Mouse (Mus musculus) hindbrain, postnatal 0 days (tissue): Measurements from ENCODE around the gene Grap2. TPM values are rescaled to one million over a fixed set of nuclear protein-coding genes. Genes with fewer than 3 reads are reported as not detected.

Source experiments
- ATAC-seq: fragments of 200-750 bp; cut with Nextera tagmentation; 2 replicates; pipeline ENCODE4 v1.8.0; 2017; ENCODE audit warnings: mild to moderate bottlenecking, moderate TSS enrichment, moderate library complexity
- DNase-seq: peaks from one replicate; pipeline ENCODE4 v3.0.0-alpha.2; 2015; ENCODE audit warnings: low spot score
- H3K27ac ChIP-seq: fragments of 300-500 bp; sonication (generic); 2 replicates; pipeline ENCODE4 v1.5.1; 2014; ENCODE audit warnings: mild to moderate bottlenecking
- H3K27me3 ChIP-seq: fragments of 300-500 bp; sonication (generic); 2 replicates; pipeline ENCODE4 v1.6.1; 2014; ENCODE audit warnings: low read length, mixed read lengths; ENCODE audit not compliant: insufficient read depth
- H3K36me3 ChIP-seq: fragments of 300-500 bp; sonication (generic); 2 replicates; pipeline ENCODE4 v1.6.1; 2014; ENCODE audit warnings: low read length, mixed read lengths; ENCODE audit not compliant: insufficient read depth
- H3K4me1 ChIP-seq: fragments of 300-500 bp; sonication (generic); 2 replicates; pipeline ENCODE4 v1.6.1; 2014; ENCODE audit warnings: antibody characterized with exemption, low read length, mixed read lengths; ENCODE audit not compliant: insufficient read depth
- H3K4me2 ChIP-seq: fragments of 300-500 bp; sonication (generic); 2 replicates; pipeline ENCODE4 v1.6.1; 2014; ENCODE audit warnings: low read depth, mild to moderate bottlenecking, low read length, moderate library complexity, mixed read lengths
- H3K4me3 ChIP-seq: fragments of 300-500 bp; sonication (generic); 2 replicates; pipeline ENCODE4 v1.5.1; 2014; ENCODE audit warnings: low read length
- H3K9ac ChIP-seq: fragments of 300-500 bp; sonication (generic); replicated peaks from 2 replicates; pipeline ENCODE4 v1.6.1; 2014; ENCODE audit warnings: mild to moderate bottlenecking, low read length, moderate library complexity, mixed read lengths
- H3K9me3 ChIP-seq: fragments of 300-500 bp; sonication (generic); 2 replicates; pipeline ENCODE4 v1.6.1; 2016; ENCODE audit warnings: low read length, mixed read lengths
- CTCF ChIP-seq: IDR thresholded peaks from 2 replicates; pipeline ENCODE4 v1.5.1; 2016; ENCODE audit warnings: antibody characterized with exemption, control low read depth, low read depth
- WGBS: fragments of 180-500 bp; shearing (Covaris S2); extraction: QIAGEN DNeasy Blood & Tissue Kit; methylation state at CpG from one replicate; pipeline ENCODE4 v1.1.7; 2014; 5-methylcytosine and 5-hydroxymethylcytosine counted together
- polyA plus RNA-seq: library from polyadenylated mRNA; unstranded; fragments of >200 nt; fragmentation: Nextera tagmentation; extraction: Ambion mirVana; gene quantifications from 2 replicates; pipeline ENCODE4 v1.2.1, GENCODE M21; 2015
- total RNA-seq: library from RNA; depleted of rRNA; stranded (reverse); fragments of >200 nt; gene quantifications from 2 replicates; pipeline ENCODE4 v1.2.3, GENCODE M21; 2014

The Grap2 gene
- total and polyA plus RNA-seq, 2 experiments from 2014 or later, result 0.05 to 0.11 TPM

GRCm38 (mm10) chr15:80645006-80645797, 72.8 kb downstream of the Grap2 start:
- ATAC-seq (no peak), DNase-seq (no peak)
- Histone ChIP-seq H3K4me2 (no peak overlapping the region), H3K27me3 (no peaks in the 10 kb centered on the region), H3K36me3 (no peaks in the 10 kb centered on the region), H3K9ac (no peak overlapping the region), H3K27ac (no peak overlapping the region), H3K4me1 (no peaks in the 10 kb centered on the region), H3K9me3 (no peaks in the 10 kb centered on the region), H3K4me3 (no peak overlapping the region)
- no peak for TF ChIP-seq CTCF
- WGBS, result 82% methylated on average over 17 of the region's 17 CpGs

GRCm38 (mm10) chr15:80648977-80649606, 76.7 kb downstream of the Grap2 start:
- no peak overlapping the region for H3K4me3 ChIP-seq
- no peak overlapping the region for H3K27ac ChIP-seq
- ATAC-seq (no peak), DNase-seq (no peak)
- WGBS, result 77% methylated on average over 15 of the region's 15 CpGs
- H3K36me3 ChIP-seq, result no peaks in the 10 kb centered on the region
- TF ChIP-seq CTCF, result peak; percentile 17
- H3K4me2 ChIP-seq, result no peak overlapping the region
- no peak overlapping the region for H3K9ac ChIP-seq
- H3K4me1 ChIP-seq, result no peaks in the 10 kb centered on the region
- H3K9me3 ChIP-seq, result no peaks in the 10 kb centered on the region
- no peaks in the 10 kb centered on the region for H3K27me3 ChIP-seq

GRCm38 (mm10) chr15:80650412-80650811, 78.0 kb downstream of the Grap2 start:
- H3K27ac ChIP-seq, result no peak overlapping the region
- ATAC-seq, result no peak
- H3K36me3 ChIP-seq, result no peaks in the 10 kb centered on the region
- no peak overlapping the region for H3K9ac ChIP-seq
- DNase-seq, result no peak
- H3K9me3 ChIP-seq, result no peaks in the 10 kb centered on the region
- no peaks in the 10 kb centered on the region for H3K27me3 ChIP-seq
- no peak overlapping the region for H3K4me3 ChIP-seq
- WGBS, result 92% methylated on average over 2 of the region's 2 CpGs
- TF ChIP-seq CTCF, result no peak
- no peak overlapping the region for H3K4me2 ChIP-seq
- H3K4me1 ChIP-seq, result no peaks in the 10 kb centered on the region

- no peak for TF ChIP-seq CTCF
- Histone ChIP-seq H3K27ac (no peak overlapping the region), H3K4me3 (no peak overlapping the region), H3K4me1 (peaks cover 7% of the 10 kb centered on the region), H3K36me3 (no peaks in the 10 kb centered on the region), H3K9me3 (no peaks in the 10 kb centered on the region), H3K27me3 (no peaks in the 10 kb centered on the region), H3K4me2 (no peak overlapping the region), H3K9ac (no peak overlapping the region)
- ATAC-seq (no peak), DNase-seq (no peak)
- WGBS, result 79% methylated on average over 8 of the region's 8 CpGs
These were observed 81.5 kb downstream of the Grap2 start for GRCm38 (mm10) chr15:80653865-80654264.

- no peaks in the 10 kb centered on the region for H3K9me3 ChIP-seq
- H3K4me2 ChIP-seq, result no peak overlapping the region
- H3K9ac ChIP-seq, result no peak overlapping the region
- H3K36me3 ChIP-seq, result no peaks in the 10 kb centered on the region
- 41% methylated on average over 6 of the region's 6 CpGs for WGBS
- H3K27me3 ChIP-seq, result no peaks in the 10 kb centered on the region
- H3K4me1 ChIP-seq, result peaks cover 13% of the 10 kb centered on the region
- peak; percentile 68; the same call in 1 of the 2 replicates for ATAC-seq
- no peak overlapping the region for H3K27ac ChIP-seq
- no peak for TF ChIP-seq CTCF
- no peak overlapping the region for H3K4me3 ChIP-seq
- DNase-seq, result peak; percentile 63
These were observed 86.5 kb downstream of the Grap2 start for GRCm38 (mm10) chr15:80658815-80659471.

GRCm38 (mm10) chr15:80660963-80661362, 88.6 kb downstream of the Grap2 start:
- H3K9ac ChIP-seq, result no peak overlapping the region
- H3K4me1 ChIP-seq, result peaks cover 13% of the 10 kb centered on the region
- H3K27ac ChIP-seq, result no peak overlapping the region
- WGBS, result 56% methylated on average over 4 of the region's 4 CpGs
- no peak overlapping the region for H3K4me2 ChIP-seq
- TF ChIP-seq CTCF, result no peak
- H3K4me3 ChIP-seq, result no peak overlapping the region
- no peaks in the 10 kb centered on the region for H3K36me3 ChIP-seq
- no peak for ATAC-seq
- no peaks in the 10 kb centered on the region for H3K9me3 ChIP-seq
- no peak for DNase-seq
- no peaks in the 10 kb centered on the region for H3K27me3 ChIP-seq
